Mouse (Mus musculus): Measurements from ENCODE around the gene Txnrd1. TPM values are rescaled to one million over a fixed set of nuclear protein-coding genes. Genes with fewer than 3 reads are reported as not detected.

Txnrd1 gene
- polyA plus RNA-seq, 1 experiment from 2014 or later: 124 TPM

Other genes with a start within 250 kb of the Txnrd1 start
- 38.2 and 41.0 TPM in 2 replicates for gene 1190007I07Rik, start 210.7 kb upstream of the Txnrd1 start, polyA plus RNA-seq (2014; fragmentation: Nextera tagmentation; extraction: Ambion mirVana)
- 157 and 165 TPM in 2 replicates for gene Tdg, start 204.1 kb upstream of the Txnrd1 start, polyA plus RNA-seq (2014; fragmentation: Nextera tagmentation; extraction: Ambion mirVana)
- gene Glt8d2, start 143.3 kb upstream of the Txnrd1 start, polyA plus RNA-seq (2014; fragmentation: Nextera tagmentation; extraction: Ambion mirVana): 1.4 and 1.7 TPM in 2 replicates
- 37.9 and 39.8 TPM in 2 replicates for gene Hcfc2, start 137.8 kb upstream of the Txnrd1 start, polyA plus RNA-seq (2014; fragmentation: Nextera tagmentation; extraction: Ambion mirVana)
- gene Nfyb, start 69.8 kb upstream of the Txnrd1 start, polyA plus RNA-seq (2014; fragmentation: Nextera tagmentation; extraction: Ambion mirVana): 36.4 and 43.5 TPM in 2 replicates
- 0.88 TPM in 1 of 2 replicates, not detected in the other for gene Eid3, start 32.7 kb downstream of the Txnrd1 start, polyA plus RNA-seq (2014; fragmentation: Nextera tagmentation; extraction: Ambion mirVana)
- 5.0 and 5.4 TPM in 2 replicates for gene Chst11, start 151.5 kb downstream of the Txnrd1 start, polyA plus RNA-seq (2014; fragmentation: Nextera tagmentation; extraction: Ambion mirVana)

All from hindbrain, embryonic 14.5 days (tissue).